Mouse (Mus musculus) intestine, embryonic 14.5 days (tissue): ENCODE measurements around the gene Cts3. TPM values are rescaled to one million over a fixed set of nuclear protein-coding genes. Genes with fewer than 3 reads are reported as not detected.
"Not testable (repeated sequence)": the region's sequence is repeated elsewhere in the genome, so short reads cannot be mapped to it uniquely, and the experiment has no call there.

Experiments
- ATAC-seq: fragments of 200-750 bp; cut with Nextera tagmentation; replicated peaks from 2 replicates; pipeline ENCODE4 v1.8.0; 2017; ENCODE audit warnings: low read depth, moderate number of reproducible peaks, moderate TSS enrichment, moderate library complexity; ENCODE audit not compliant: low FRiP score, low TSS enrichment
- DNase-seq: peaks from one replicate; pipeline ENCODE4 v3.0.0-alpha.2; 2018; ENCODE audit warnings: low spot score
- H3K27ac ChIP-seq: fragments of 300-500 bp; sonication (generic); 2 replicates; pipeline ENCODE4 v1.5.1; 2014; ENCODE audit warnings: low read depth, mild to moderate bottlenecking, control low read depth
- H3K27me3 ChIP-seq: fragments of 300-500 bp; sonication (generic); replicated peaks from 2 replicates; pipeline ENCODE4 v1.6.1; 2014; ENCODE audit warnings: low read length, control low read depth; ENCODE audit not compliant: control insufficient read depth, insufficient read depth
- H3K36me3 ChIP-seq: fragments of 300-500 bp; sonication (generic); 2 replicates; pipeline ENCODE4 v1.6.1; 2014; ENCODE audit warnings: low read length, control low read depth; ENCODE audit not compliant: control insufficient read depth, insufficient read depth
- H3K4me1 ChIP-seq: fragments of 300-500 bp; sonication (generic); replicated peaks from 2 replicates; pipeline ENCODE4 v1.6.1; 2014; ENCODE audit warnings: low read length, control low read depth, mixed read lengths; ENCODE audit not compliant: control insufficient read depth, insufficient read depth
- H3K4me2 ChIP-seq: fragments of 300-500 bp; sonication (generic); 2 replicates; pipeline ENCODE4 v1.6.1; 2014; ENCODE audit warnings: low read length
- H3K4me3 ChIP-seq: fragments of 300-500 bp; sonication (generic); 2 replicates; pipeline ENCODE4 v1.5.1; 2014; ENCODE audit warnings: low read depth, low read length, control low read depth, mixed read lengths
- H3K9ac ChIP-seq: fragments of 300-500 bp; sonication (generic); 2 replicates; pipeline ENCODE4 v1.6.1; 2014; ENCODE audit warnings: mild to moderate bottlenecking, low read length
- H3K9me3 ChIP-seq: fragments of 300-500 bp; sonication (generic); 2 replicates; pipeline ENCODE4 v1.6.1; 2016; ENCODE audit warnings: low read length, control low read depth; ENCODE audit not compliant: control insufficient read depth
- WGBS: fragments of 180-500 bp; shearing (Covaris S2); extraction: QIAGEN DNeasy Blood & Tissue Kit; methylation state at CpG from one replicate; pipeline ENCODE4 v1.1.7; 2014; 5-methylcytosine and 5-hydroxymethylcytosine counted together
- polyA plus RNA-seq: library from polyadenylated mRNA; unstranded; fragments of >200 nt; fragmentation: Nextera tagmentation; extraction: Ambion mirVana; gene quantifications from 2 replicates; pipeline ENCODE4 v1.2.1, GENCODE M21; 2014

Gene Cts3
- polyA plus RNA-seq: not detected in 2 replicates

DNA sequence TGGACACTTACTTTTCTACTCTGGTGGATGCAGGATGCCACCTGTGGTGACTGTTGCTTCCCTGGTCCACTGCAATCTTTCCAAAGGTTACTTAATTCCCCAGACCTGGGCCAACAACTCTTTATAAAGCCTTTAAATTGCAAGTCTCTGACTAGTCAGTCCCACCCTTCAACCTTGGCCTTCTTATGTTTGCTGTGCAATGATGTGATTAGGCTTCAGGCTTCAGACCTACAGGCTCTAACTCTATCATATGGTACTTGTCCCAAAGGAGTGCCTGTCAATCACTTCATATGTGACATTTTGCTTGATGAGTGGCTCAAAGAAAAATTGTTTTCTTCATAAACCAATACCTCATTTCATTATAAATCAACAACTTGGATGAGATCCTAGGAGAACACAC lies at the start of gene Cts3:
Gene Cts3, minus strand, starts transcription at position 101 of the 400 bp plus-strand sequence.
- no peak for DNase-seq
- ATAC-seq: no peak
- Histone ChIP-seq H3K36me3 (no peaks in the 10 kb centered on the region), H3K9me3 (0 out of 2 replicates have a peak, but pooled peaks cover 2% of the 10 kb centered on the region), H3K4me2 (no peak within 1 kb of the TSS), H3K4me3 (no peak within 1 kb of the TSS), H3K9ac (no peak within 1 kb of the TSS), H3K4me1 (no peaks in the 10 kb centered on the region), H3K27ac (no peak within 1 kb of the TSS), H3K27me3 (no peaks in the 10 kb centered on the region)

DNA sequence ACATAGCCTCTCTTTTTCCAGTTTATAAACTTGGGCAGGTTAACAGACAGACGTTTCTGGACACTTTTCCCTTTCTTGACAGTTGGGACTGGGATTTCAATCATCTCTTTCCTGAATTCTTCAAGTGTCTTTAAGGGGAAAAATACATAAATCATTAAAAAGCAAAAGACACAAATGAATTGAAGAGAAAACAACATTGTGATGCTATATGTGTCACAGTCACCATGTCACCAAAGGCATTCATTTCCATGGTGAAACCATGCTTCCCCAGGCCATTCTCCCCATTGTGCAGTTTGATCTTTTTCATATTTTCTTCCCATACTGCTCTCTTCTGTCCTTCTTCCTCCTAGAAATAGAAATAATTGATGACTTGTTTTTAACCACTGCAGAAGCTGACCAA lies 1.9 kb downstream of the Cts3 start, which contains the start of gene Gm49352:
Gene Gm49352, minus strand, starts transcription at position 101 of the 400 bp plus-strand sequence.
- DNase-seq, H3K27me3 ChIP-seq, H3K9ac ChIP-seq, H3K36me3 ChIP-seq, ATAC-seq, H3K9me3 ChIP-seq, H3K4me3 ChIP-seq, H3K4me2 ChIP-seq, H3K4me1 ChIP-seq, H3K27ac ChIP-seq: not testable (repeated sequence)
- WGBS: 43% methylated on average over 1 of the region's 1 CpGs

DNA sequence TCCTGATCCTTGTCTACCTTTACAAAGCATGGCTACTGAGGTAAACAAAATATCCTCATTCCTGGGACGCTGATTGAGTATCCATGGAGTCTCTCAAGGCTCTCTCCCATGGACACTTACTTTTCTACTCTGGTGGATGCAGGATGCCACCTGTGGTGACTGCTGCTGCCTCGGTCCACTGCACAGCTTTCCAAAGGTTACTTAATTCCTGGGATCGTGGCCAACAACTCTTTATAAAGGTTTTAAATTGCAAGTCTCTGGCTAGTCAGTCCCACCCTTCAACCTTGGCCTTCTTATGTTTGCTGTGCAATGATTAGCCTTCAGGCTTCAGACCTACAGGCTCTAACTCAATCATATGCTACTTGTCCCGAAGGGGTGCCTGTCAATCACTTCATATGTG lies 28.3 kb downstream of the Cts3 start, which contains the start of gene Ctsm:
Gene Ctsm, minus strand, starts transcription at position 209 of the 400 bp plus-strand sequence.
- no peak within 1 kb of the TSS for H3K4me2 ChIP-seq
- no peaks in the 10 kb centered on the region for H3K36me3 ChIP-seq
- DNase-seq: no peak
- no peaks in the 10 kb centered on the region for H3K27me3 ChIP-seq
- H3K9ac ChIP-seq: no peak within 1 kb of the TSS
- H3K27ac ChIP-seq: no peak within 1 kb of the TSS
- 0 out of 2 replicates have a peak, but pooled peaks cover 3% of the 10 kb centered on the region for H3K9me3 ChIP-seq
- no peak for ATAC-seq
- no peak within 1 kb of the TSS for H3K4me3 ChIP-seq
- H3K4me1 ChIP-seq: no peaks in the 10 kb centered on the region
- WGBS: 74% methylated on average over 4 of the region's 4 CpGs

Other genes with a start within 250 kb of the Cts3 start
- gene Cts7, start 211.9 kb downstream of the Cts3 start, polyA plus RNA-seq: not detected in 2 replicates
- gene Ctsm, start 28.3 kb downstream of the Cts3 start, polyA plus RNA-seq: not detected in 2 replicates
- gene Gm49352, start 2.0 kb downstream of the Cts3 start, polyA plus RNA-seq: not detected in 2 replicates